Mouse (Mus musculus) layer of hippocampus, adult 8-10 months (tissue): ENCODE measurements at regions not wholly inside any gene's neighbourhood (a gene's known extent, or its start where the extent isn't known, plus 50 kb on each side); places are given as distances from the start of the nearest gene placed in this dataset.
"Not testable (repeated sequence)": the region's sequence is repeated elsewhere in the genome, so short reads cannot be mapped to it uniquely, and the experiment has no call there.

Source experiments
- DNase-seq, 2 experiments: peaks; one replicate each; pipeline ENCODE4 v3.0.0; 2022; ENCODE audit warnings: low spot score in 2 of 2

GRCm38 (mm10) chr12:20802027-20802426 is 188.2 kb upstream of the Asap2 start:
- not testable (repeated sequence) for DNase-seq

- not testable (repeated sequence) for DNase-seq
These were observed 184.8 kb upstream of the Asap2 start for GRCm38 (mm10) chr12:20805466-20805865.

GRCm38 (mm10) chr12:20806681-20807080 is 183.6 kb upstream of the Asap2 start:
- DNase-seq, result no peak

GRCm38 (mm10) chr12:20813836-20814235 is 176.4 kb upstream of the Asap2 start:
- not testable (repeated sequence) for DNase-seq

- DNase-seq, result not testable (repeated sequence)
These were observed 175.1 kb upstream of the Asap2 start for GRCm38 (mm10) chr12:20815121-20815520.

- DNase-seq, result no peak
These were observed 174.7 kb upstream of the Asap2 start for GRCm38 (mm10) chr12:20815599-20815998.

GRCm38 (mm10) chr12:20843661-20844320 is 146.5 kb upstream of the Asap2 start:
- DNase-seq, result not testable (repeated sequence)

DNA sequence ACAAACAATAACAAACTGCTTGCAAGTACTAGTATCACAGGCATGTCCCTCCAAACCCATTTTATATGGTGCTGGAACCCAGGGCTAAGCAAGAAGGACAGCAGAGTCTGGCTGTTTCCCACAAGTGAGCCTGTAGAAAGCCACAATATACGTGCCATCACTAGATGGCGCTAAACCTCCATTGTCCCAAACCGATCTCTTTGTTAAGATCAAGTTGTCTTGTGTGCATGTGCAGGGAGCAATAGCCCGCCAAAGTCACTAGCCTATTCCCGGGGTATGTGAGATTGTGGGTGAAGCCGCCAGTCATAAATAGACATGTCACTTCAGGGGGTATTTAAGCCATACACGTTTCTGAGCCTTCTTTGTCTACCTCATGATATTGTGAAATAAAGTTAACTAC is 145.4 kb upstream of the Asap2 start:
- peak in 1 of 2 experiments; percentile 3 for DNase-seq

DNA sequence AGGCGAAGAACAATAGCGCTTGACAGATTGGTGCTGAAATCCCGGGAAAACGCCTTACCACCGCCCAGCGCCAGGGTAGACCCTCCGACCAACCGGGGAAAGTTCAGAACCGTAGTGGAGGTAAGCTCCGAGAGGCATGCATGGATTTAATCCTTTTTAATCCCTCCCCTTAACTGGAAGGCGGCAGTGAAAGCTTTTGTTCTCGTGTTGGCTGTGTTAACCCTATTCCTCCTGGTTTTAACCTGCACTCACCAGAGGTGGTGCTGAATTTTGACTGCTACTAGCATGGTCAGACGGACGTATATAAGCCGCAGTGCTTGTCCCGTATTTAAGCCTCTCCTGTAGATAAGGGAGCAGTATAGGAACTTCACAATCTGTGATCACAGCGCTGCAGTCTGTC is 145.0 kb upstream of the Asap2 start:
- DNase-seq, result no peak

GRCm38 (mm10) chr12:20884104-20884503 is 106.2 kb upstream of the Asap2 start:
- not testable (repeated sequence) for DNase-seq

DNA sequence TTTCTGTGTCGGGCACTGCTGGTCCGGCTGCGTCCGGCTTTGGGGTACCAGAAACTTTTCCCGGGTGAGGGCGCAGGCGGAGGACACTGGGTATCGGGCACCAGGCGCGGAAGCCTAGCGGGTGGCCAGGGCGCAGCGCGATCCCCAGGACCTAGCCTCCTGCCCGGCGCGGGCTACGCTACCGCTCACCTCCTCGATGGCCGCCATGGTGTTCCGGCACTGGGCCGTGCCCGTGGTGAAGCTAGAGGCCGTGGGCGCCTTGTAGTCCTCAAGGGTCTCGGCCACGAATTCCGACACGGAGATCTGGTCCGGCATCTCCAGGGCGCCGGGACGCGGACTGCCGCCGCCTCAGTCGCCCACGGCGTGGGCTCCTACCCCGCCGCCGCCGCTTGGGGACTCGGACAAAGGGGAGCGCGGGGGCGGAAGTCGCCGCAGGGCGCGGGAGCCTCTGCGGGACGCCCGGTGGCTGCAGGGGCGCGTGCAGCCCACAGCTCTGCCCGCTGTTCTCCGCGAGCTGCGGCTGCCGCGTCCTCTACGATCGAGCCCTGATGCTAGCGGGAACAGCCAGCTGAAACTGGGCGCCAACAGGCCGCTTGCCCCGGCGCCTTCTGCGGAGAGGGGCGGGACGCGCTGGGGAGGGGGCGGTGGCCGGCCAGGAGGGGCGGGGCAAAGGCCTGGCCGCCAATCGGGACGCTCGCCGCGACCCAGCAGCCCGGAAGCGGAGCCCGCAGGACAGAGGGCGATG is 69.4 kb upstream of the Asap2 start:
- peak in 1 of 2 experiments; percentile 36 for DNase-seq

DNA sequence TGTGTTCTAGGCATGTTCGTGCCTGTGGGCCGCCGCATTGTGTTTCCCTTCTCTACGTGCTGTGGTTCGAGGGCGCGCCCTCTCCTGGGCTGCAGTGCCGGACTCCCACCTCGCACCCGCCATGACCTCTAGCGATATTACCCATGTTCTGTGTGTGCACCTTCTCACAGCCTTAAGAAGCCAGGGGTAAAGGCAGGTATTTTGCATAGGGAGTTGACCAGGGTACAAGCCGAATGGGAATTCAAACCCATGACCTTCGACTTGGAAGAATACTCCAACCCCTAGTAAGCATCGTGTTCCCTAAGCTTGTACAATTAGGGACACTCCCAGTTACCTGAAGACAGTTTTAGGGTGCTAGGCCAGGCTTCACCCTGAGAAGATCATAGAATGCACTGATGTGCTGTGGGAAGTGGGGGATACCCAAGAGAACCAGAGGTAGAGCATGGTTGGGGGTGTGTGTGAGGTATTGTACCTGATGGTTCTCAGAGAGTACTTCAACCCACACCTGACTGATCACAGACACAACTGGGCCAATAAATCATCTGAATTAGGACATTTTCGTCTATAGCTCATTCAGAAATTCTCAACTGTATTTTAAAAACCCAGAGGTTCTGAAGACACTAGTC is 68.7 kb upstream of the Asap2 start:
- peak in 1 of 2 experiments; percentile 10 for DNase-seq

DNA sequence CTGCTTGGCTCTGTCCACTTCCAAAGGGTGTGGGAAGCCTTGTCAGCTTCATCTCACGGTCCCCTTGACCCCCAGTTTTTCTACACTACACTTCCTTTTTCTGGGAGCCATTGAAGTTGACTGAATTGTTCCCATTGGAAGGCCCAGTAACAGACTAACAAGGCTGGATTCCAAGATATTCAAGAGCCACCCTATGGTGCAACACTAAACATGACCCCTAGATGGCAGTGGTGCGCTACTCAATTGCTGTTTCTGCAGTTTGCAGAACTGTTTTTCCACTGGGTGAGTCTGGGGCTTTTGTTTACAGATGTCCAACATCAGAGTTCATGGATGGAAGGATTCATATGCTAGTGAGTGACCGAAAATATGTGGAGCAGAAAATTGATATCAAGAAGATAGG is 61.3 kb upstream of the Asap2 start:
- peak in 1 of 2 experiments; percentile 63 for DNase-seq
